In genomic region chr11:49695695-49696094, GRCm38 (mm10) we compare ENCODE assay signal across 19 mouse cellular contexts. TPM values are rescaled to one million over a fixed set of nuclear protein-coding genes. Genes with fewer than 3 reads are reported as not detected.
"Had no signal": no experiment of that assay in that cellular context is flagged by ENCODE, and none has a peak within 500 bp of the region (broad histone marks: within the 10 kb centered on the region; RNA-seq: fewer than 3 reads in every experiment).

No protein-coding gene starts in this region.

- ATAC-seq: intestine, embryonic 15.5 days; liver, embryonic 12.5 days had no signal

- H3K4me1 ChIP-seq: intestine, embryonic 15.5 days; limb, embryonic 12.5 days; stomach, embryonic 15.5 days had no signal

- H3K27ac ChIP-seq: intestine, embryonic 15.5 days; kidney, postnatal 0 days; limb, embryonic 12.5 days; limb, embryonic 15.5 days; liver, embryonic 12.5 days; liver, embryonic 15.5 days; stomach, embryonic 15.5 days had no signal

- H3K4me3 ChIP-seq: intestine, embryonic 15.5 days; limb, embryonic 12.5 days; limb, embryonic 15.5 days; liver, embryonic 12.5 days; liver, embryonic 15.5 days; stomach, embryonic 15.5 days had no signal

- H3K9me3 ChIP-seq: intestine, embryonic 15.5 days; limb, embryonic 12.5 days; limb, embryonic 15.5 days; liver, embryonic 12.5 days; liver, embryonic 15.5 days; stomach, embryonic 15.5 days had no signal

- H3K4me2 ChIP-seq: intestine, embryonic 15.5 days; limb, embryonic 12.5 days; limb, embryonic 15.5 days; liver, embryonic 12.5 days; liver, embryonic 15.5 days; midbrain, embryonic 11.5 days; stomach, embryonic 15.5 days had no signal

- H3K27me3 ChIP-seq: intestine, embryonic 15.5 days; limb, embryonic 12.5 days; limb, embryonic 15.5 days; liver, embryonic 12.5 days; liver, embryonic 15.5 days; stomach, embryonic 15.5 days had no signal

- H3K9ac ChIP-seq: intestine, embryonic 15.5 days; limb, embryonic 12.5 days; limb, embryonic 15.5 days; liver, embryonic 12.5 days; liver, embryonic 15.5 days; stomach, embryonic 15.5 days had no signal

- DNase-seq: left cerebral cortex, postnatal 4 days; lung, adult 2 months; lung, postnatal 14 days; lung, postnatal 4 days; midbrain, embryonic 14.5 days; right cerebral cortex, adult 18-20 months; right cerebral cortex, postnatal 14 days; right cerebral cortex, postnatal 4 days; thymus, postnatal 25 days had no signal

RNA-seq across cellular contexts. Expression of gene Scgb3a1, which starts 32.3 kb away (rescaled TPM):
- polyA plus RNA-seq: intestine, embryonic 15.5 days; kidney, postnatal 0 days; limb, embryonic 12.5 days; limb, embryonic 15.5 days; liver, embryonic 12.5 days; midbrain, embryonic 11.5 days; midbrain, embryonic 14.5 days; neural tube, embryonic 11.5 days; neural tube, embryonic 14.5 days; stomach, embryonic 15.5 days had no signal
